Mouse (Mus musculus): ENCODE results near the gene D630039A03Rik. TPM values are rescaled to one million over a fixed set of nuclear protein-coding genes. Genes with fewer than 3 reads are reported as not detected.
A peak's percentile ranks its signal among the peaks of the same experiment; 100 is the strongest.

The D630039A03Rik gene
- polyA plus RNA-seq, 1 experiment = 0.01 TPM

DNA sequence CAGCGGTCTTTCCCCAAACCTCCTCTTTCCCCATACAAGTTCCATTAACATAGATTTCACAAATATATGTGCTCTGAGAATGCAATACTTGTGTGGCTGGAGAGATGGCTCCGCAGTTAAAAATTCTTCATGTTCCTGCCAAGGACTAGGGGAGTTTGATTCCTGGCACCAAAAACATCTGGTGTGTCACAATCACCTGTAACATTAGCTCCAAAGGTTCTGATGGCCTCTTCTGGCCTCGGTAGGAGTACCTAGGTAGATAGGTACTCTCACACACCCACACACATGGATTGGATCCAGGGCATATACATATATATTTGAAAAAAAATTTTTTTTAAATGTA, 29.2 kb downstream of the D630039A03Rik start:
- H3ac ChIP-seq (ENCODE audit: control insufficient read depth, insufficient read length, low read depth) = no peak overlapping the region
- H3K4me3 ChIP-seq (ENCODE audit: insufficient read depth, poor library complexity, severe bottlenecking) = no peak overlapping the region
- TF ChIP-seq FOSL1 (IDR thresholded peaks at IDR 0.05; ENCODE audit: insufficient read depth, low read length, poor library complexity, severe bottlenecking) = no peak
- TF ChIP-seq CTCF (IDR thresholded peaks at IDR 0.05; ENCODE audit: control insufficient read depth, insufficient read depth, insufficient read length) = no peak
- no peak for TF ChIP-seq MYOG (IDR thresholded peaks at IDR 0.05; ENCODE audit: control insufficient read depth, extremely low read depth, insufficient read length)
- TF ChIP-seq USF1 (IDR thresholded peaks at IDR 0.05; ENCODE audit: low read depth) = no peak
- no peak for TF ChIP-seq MAX (IDR thresholded peaks at IDR 0.05)
- no peak for TF ChIP-seq CEBPB (IDR thresholded peaks at IDR 0.05; ENCODE audit: low read depth)
- no peak for TF ChIP-seq MYOD1 (IDR thresholded peaks at IDR 0.05; ENCODE audit: control insufficient read depth, insufficient read length, low read depth)

DNA sequence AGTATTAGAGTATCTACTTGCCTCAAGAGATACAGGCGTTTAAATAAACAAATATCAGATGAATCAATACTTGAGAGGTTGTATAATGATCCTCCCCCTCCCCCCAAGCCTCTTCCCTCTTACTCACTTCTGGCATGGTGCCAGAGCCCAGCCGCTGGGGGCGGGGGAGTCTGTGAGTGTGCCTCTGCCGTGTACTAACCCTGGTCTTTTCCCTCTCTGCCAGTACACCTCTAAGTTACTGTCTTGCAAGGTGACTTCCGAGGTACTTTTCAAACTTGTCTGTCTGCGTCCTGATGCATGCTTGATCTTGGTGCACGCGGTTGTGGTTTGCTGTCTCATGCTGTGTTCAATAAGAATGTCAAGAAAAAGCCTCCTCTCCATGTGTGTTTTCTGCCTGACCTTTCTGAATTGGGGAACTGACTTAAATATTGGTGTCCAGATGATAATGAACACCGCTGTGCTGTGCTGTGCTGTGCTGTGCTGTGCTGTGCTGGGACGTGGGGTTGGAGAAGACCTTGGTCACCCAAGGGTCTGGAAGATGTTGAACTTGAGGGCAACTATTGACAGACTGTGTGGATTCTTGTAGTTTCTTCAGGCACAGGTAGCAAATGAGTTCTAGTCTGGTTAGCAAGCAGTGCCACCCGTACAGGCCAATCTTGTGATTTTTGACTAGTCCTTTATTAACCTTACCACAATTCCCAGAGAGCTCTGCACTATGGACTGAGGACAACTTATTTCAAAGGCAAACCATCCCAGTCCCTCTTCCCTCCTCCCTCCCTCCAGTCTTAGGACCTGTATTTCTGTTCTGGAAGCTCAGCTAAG, 29.8 kb downstream of the D630039A03Rik start:
- no peaks in the 10 kb centered on the region for H3K27me3 ChIP-seq (ENCODE audit: control insufficient read depth, insufficient read depth, insufficient read length)
- H3K79me3 ChIP-seq (ENCODE audit: low read depth) = peaks cover 61% of the 10 kb centered on the region
- H3K79me2 ChIP-seq (ENCODE audit: control insufficient read depth, insufficient read depth) = peaks cover 94% of the 10 kb centered on the region
- peaks cover 19% of the 10 kb centered on the region for H3K36me3 ChIP-seq (ENCODE audit: control insufficient read depth, insufficient read depth)
- H3K4me3 ChIP-seq (ENCODE audit: insufficient read depth, poor library complexity, severe bottlenecking) = no peak overlapping the region
- no peak overlapping the region for H3ac ChIP-seq (ENCODE audit: control insufficient read depth, insufficient read length, low read depth)
- TF ChIP-seq MAX (IDR thresholded peaks at IDR 0.05) (no peak), USF1 (IDR thresholded peaks at IDR 0.05; ENCODE audit: low read depth) (no peak), MYOG (IDR thresholded peaks at IDR 0.05; ENCODE audit: control insufficient read depth, extremely low read depth, insufficient read length) (no peak), CEBPB (IDR thresholded peaks at IDR 0.05; ENCODE audit: low read depth) (no peak), CTCF (IDR thresholded peaks at IDR 0.05; ENCODE audit: control insufficient read depth, insufficient read depth, insufficient read length) (no peak), MYOD1 (IDR thresholded peaks at IDR 0.05; ENCODE audit: control insufficient read depth, insufficient read length, low read depth) (no peak), FOSL1 (IDR thresholded peaks at IDR 0.05; ENCODE audit: insufficient read depth, low read length, poor library complexity, severe bottlenecking) (no peak)

More for the DNA sequence above, 29.2 kb downstream of the D630039A03Rik start:
- Histone ChIP-seq H3K27me3 (ENCODE audit: control insufficient read depth, insufficient read depth, insufficient read length) (no peaks in the 10 kb centered on the region), H3K36me3 (ENCODE audit: control insufficient read depth, insufficient read depth) (peaks cover 15% of the 10 kb centered on the region), H3K79me2 (ENCODE audit: control insufficient read depth, insufficient read depth) (peaks cover 91% of the 10 kb centered on the region), H3K79me3 (ENCODE audit: low read depth) (peaks cover 59% of the 10 kb centered on the region)

DNA sequence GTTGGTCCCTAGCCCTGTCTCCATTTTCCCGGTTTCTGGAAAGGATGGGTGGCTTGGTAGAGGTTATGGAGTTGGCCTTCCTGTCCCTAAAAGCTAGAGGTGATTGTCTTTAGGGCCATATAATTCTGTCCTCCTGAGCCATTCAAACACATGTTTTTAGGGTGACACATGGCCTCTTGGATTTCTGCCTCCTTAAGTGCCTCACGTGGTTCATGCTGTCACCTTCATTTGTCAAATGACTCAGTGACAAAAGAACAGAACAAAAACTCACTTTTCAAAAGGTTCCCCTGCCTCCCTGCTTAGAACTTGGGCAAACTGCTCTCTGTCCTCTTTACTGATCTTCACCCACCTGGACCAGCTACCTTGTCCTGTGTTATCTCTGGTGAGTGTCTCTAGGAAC, 30.9 kb downstream of the D630039A03Rik start:
- H3K27me3 ChIP-seq (ENCODE audit: control insufficient read depth, insufficient read depth, insufficient read length) = no peaks in the 10 kb centered on the region
- no peak overlapping the region for H3K4me3 ChIP-seq (ENCODE audit: insufficient read depth, poor library complexity, severe bottlenecking)
- H3K79me2 ChIP-seq (ENCODE audit: control insufficient read depth, insufficient read depth) = peaks cover 99% of the 10 kb centered on the region
- TF ChIP-seq USF1 (IDR thresholded peaks at IDR 0.05; ENCODE audit: low read depth) = peak; percentile 43
- TF ChIP-seq FOSL1 (IDR thresholded peaks at IDR 0.05; ENCODE audit: insufficient read depth, low read length, poor library complexity, severe bottlenecking) = no peak
- H3ac ChIP-seq (ENCODE audit: control insufficient read depth, insufficient read length, low read depth) = no peak overlapping the region
- H3K36me3 ChIP-seq (ENCODE audit: control insufficient read depth, insufficient read depth) = peaks cover 23% of the 10 kb centered on the region
- peaks cover 56% of the 10 kb centered on the region for H3K79me3 ChIP-seq (ENCODE audit: low read depth)

DNA sequence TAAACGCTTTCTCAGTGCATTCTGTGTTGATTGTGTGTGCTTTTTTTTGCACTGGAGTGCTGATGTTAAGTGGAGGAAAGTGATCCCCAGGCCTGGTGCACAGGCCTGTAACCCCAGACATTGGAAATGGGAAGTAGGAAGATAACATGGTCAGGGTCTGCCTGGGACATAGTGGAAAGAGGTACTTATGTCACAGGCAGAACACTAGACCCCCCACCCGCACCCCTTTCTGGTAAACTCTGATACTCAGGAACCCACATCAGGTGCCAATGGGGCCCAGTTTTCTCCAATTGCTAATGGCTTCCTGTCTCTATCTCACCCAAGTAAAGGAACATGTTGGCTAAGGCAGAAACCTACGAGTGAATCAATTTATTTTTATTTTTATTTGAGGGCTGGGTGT, 31.6 kb downstream of the D630039A03Rik start:
- no peak overlapping the region for H3K4me3 ChIP-seq (ENCODE audit: insufficient read depth, poor library complexity, severe bottlenecking)
- TF ChIP-seq MYOD1 (IDR thresholded peaks at IDR 0.05; ENCODE audit: control insufficient read depth, insufficient read length, low read depth) = no peak
- TF ChIP-seq USF1 (IDR thresholded peaks at IDR 0.05; ENCODE audit: low read depth) = no peak
- no peak for TF ChIP-seq FOSL1 (IDR thresholded peaks at IDR 0.05; ENCODE audit: insufficient read depth, low read length, poor library complexity, severe bottlenecking)
- no peak for TF ChIP-seq MAX (IDR thresholded peaks at IDR 0.05)
- TF ChIP-seq CTCF (IDR thresholded peaks at IDR 0.05; ENCODE audit: control insufficient read depth, insufficient read depth, insufficient read length) = no peak
- H3ac ChIP-seq (ENCODE audit: control insufficient read depth, insufficient read length, low read depth) = no peak overlapping the region
- H3K36me3 ChIP-seq (ENCODE audit: control insufficient read depth, insufficient read depth) = peaks cover 23% of the 10 kb centered on the region
- peaks cover 56% of the 10 kb centered on the region for H3K79me3 ChIP-seq (ENCODE audit: low read depth)
- no peaks in the 10 kb centered on the region for H3K27me3 ChIP-seq (ENCODE audit: control insufficient read depth, insufficient read depth, insufficient read length)
- H3K79me2 ChIP-seq (ENCODE audit: control insufficient read depth, insufficient read depth) = peaks cover 100% of the 10 kb centered on the region

DNA sequence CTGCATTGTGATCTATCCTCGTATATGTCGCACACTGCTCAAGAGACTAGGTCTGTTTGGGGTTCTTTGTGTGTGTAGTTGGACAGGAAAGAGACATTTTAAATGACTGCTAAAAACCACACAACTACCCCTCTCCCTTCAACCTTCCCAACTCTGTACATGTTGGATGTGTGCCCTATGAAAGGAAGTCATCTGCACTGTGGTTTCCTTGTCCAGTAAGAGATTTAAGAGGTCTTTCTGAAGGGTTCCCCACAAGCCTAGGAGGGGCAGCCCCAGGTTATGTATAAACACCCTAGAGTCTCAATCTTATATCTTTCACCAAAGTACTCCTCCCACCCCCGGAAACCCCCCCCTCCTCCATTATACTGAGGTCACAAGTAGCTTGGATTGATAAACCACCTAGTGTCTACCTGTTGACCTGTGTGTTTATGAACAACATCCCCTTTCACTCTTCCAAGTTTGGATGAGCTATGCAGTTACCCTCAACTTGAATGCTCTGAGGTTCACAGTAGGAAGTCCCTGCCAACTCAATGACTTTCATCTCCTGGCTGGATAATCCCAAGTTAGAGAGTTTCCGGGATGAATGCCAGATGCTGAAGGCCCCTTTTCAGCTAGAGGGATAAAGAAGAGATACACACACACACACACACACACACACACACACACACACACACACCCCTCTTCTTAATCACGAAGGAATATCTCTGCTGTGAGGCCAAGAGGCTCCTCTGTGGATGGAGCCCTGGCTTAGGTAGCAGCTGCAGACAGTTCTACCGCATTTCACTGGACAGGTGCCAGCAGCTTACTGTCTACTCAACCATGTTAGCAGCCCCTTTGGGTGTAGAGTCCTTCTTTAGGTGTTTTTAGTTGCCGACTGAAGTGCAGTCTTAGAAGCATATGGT, 32.3 kb downstream of the D630039A03Rik start:
- Histone ChIP-seq H3K79me2 (ENCODE audit: control insufficient read depth, insufficient read depth) (peaks cover 98% of the 10 kb centered on the region), H3K79me3 (ENCODE audit: low read depth) (peaks cover 53% of the 10 kb centered on the region), H3K27me3 (ENCODE audit: control insufficient read depth, insufficient read depth, insufficient read length) (no peaks in the 10 kb centered on the region), H3K36me3 (ENCODE audit: control insufficient read depth, insufficient read depth) (peaks cover 23% of the 10 kb centered on the region), H3K4me3 (ENCODE audit: insufficient read depth, poor library complexity, severe bottlenecking) (no peak overlapping the region), H3ac (ENCODE audit: control insufficient read depth, insufficient read length, low read depth) (no peak overlapping the region)
- TF ChIP-seq MYOD1 (IDR thresholded peaks at IDR 0.05; ENCODE audit: control insufficient read depth, insufficient read length, low read depth) (no peak), CTCF (IDR thresholded peaks at IDR 0.05; ENCODE audit: control insufficient read depth, insufficient read depth, insufficient read length) (no peak), MYOG (IDR thresholded peaks at IDR 0.05; ENCODE audit: control insufficient read depth, extremely low read depth, insufficient read length) (no peak), CEBPB (IDR thresholded peaks at IDR 0.05; ENCODE audit: low read depth) (no peak), USF1 (IDR thresholded peaks at IDR 0.05; ENCODE audit: low read depth) (no peak), MAX (IDR thresholded peaks at IDR 0.05) (no peak), FOSL1 (IDR thresholded peaks at IDR 0.05; ENCODE audit: insufficient read depth, low read length, poor library complexity, severe bottlenecking) (no peak)

Measured in C2C12 (cell line).